Mouse (Mus musculus) gastrocnemius, postnatal 36 days (tissue): Measurements from ENCODE around the gene Kifc1. TPM values are rescaled to one million over a fixed set of nuclear protein-coding genes. Genes with fewer than 3 reads are reported as not detected.
"Not testable (repeated sequence)": the region's sequence is repeated elsewhere in the genome, so short reads cannot be mapped to it uniquely, and the experiment has no call there.

Experiments
- DNase-seq, 2 experiments: peaks; one replicate each; pipeline ENCODE4 v3.0.0; 2022
- intact Hi-C: fragments of 180-260 bp; cut with DNase I; formaldehyde crosslinking; loops from one replicate; pipeline ENCODE4 v1.15.1; 2025
- total RNA-seq, 2 experiments: library from RNA; stranded (reverse); gene quantifications; 2 replicates each; pipeline ENCODE4 v1.2.3; 2021

The Kifc1 gene
- total RNA-seq, 2 experiments from 2014 or later: 0.74 to 1.1 TPM

DNA sequence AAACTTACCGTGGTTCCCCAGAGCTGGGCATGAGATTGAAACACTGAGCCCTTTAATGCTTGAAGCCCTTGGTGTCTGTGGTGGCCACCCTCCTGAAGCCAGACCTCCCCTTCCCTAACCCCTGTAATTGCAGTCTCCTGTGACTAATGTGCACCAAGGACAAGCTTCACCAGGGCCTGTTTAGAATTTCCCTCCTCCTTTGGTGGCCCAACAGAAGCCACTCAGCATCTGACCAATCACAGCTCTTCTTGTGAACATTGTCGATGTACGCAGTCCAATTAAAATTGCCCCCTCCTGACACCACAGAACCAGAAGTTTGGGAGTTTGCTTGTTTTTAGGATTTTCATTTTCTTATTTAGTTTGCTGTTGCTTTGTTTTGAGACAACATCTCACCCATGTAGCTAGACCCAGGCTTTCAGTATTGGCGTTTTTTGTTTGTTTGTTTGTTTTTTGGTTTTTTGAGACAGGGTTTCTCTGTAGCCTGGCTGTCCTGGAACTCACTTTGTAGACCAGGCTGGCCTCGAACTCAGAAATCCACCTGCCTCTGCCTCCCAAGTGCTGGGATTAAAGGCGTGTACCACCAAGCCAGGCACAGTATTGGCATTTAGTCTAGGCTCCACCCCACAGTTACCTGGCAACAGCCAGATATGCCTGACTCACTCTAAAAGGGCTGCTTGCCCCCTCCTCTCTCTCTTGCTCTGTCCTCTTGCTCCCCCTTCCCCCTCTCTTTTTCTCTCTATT, 13.6 kb upstream of the Kifc1 start:
- intact Hi-C loops: not testable (repeated sequence)

DNA sequence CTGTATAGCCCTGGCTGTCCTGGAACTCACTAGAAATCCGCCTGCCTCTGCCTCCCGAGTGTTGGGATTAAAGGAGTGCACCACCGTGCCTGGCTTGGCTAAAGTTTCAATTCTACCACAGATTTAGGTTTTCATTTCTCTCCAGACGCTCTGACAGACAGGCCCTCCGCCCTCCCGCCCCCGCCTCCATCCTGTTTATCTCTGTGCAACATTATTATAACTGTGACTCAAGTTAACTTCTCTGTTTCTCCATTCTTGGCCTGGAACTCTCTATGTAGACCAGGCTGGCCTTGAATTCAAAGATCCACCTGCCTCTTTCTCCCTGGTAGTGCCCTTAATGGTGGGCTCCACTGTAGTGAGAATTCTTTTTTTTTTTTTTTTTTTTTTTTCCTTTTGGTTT, 12.0 kb upstream of the Kifc1 start:
- intact Hi-C loops: no loop called here
- no peak for DNase-seq

More for the DNA sequence above, 13.6 kb upstream of the Kifc1 start:
- DNase-seq: not testable (repeated sequence)

DNA sequence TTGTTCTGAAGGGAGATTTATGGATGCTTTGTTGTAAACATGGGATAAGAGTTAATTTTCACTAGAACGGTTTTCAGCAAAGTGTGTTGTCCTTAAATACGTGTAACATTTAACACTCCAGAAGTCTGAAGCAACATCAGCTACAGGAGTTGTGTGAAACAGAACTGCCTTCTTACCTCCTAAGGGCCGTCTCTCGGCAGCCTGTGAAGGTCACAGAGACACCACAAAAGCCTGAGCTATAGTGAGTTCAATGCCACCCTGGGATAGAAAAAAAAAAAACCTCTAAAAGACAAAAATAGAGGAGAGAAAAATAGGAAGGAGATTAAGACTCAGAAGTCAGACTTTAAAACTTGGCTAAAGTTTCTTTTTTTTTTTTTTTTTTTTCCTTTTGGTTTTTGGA, 11.6 kb upstream of the Kifc1 start:
- DNase-seq: no peak
- intact Hi-C loops: no loop called here

DNA sequence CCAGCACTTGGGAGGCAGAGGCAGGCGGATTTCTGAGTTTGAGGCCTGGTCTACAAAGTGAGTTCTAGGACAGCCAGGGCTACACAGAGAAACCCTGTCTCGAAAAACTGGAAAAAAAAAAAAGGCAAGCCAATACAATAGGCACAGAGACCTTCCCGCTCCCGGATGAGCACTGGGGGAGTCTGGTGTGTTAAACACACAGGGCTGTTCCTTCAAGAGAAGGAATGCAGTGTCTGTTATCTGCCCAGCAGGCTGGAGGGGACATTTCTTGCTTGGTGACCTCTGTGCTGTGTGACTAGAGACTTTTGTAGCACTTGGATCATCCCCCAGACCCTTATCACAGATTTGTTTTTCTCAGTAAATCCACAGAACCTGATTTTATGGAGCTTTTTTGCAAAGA, 11.2 kb upstream of the Kifc1 start:
- intact Hi-C loops: no loop called here
- DNase-seq: no peak

DNA sequence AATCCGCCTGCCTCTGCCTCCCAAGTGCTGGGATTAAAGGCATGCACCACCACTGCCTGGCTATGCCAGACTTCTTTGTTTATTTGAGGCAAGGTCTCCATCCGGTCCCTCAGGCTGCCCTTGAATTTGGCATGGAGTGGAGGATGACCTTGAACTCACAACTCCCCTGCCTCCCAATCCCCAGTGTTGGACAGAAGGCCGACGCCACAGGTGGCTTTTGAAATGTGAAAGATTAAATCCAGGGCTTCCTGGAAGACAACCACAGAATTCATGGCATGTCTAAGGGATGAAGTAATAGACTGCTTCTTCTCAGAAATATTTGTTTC, 10.5 kb upstream of the Kifc1 start:
- no peak for DNase-seq
- intact Hi-C loops: no loop called here

DNA sequence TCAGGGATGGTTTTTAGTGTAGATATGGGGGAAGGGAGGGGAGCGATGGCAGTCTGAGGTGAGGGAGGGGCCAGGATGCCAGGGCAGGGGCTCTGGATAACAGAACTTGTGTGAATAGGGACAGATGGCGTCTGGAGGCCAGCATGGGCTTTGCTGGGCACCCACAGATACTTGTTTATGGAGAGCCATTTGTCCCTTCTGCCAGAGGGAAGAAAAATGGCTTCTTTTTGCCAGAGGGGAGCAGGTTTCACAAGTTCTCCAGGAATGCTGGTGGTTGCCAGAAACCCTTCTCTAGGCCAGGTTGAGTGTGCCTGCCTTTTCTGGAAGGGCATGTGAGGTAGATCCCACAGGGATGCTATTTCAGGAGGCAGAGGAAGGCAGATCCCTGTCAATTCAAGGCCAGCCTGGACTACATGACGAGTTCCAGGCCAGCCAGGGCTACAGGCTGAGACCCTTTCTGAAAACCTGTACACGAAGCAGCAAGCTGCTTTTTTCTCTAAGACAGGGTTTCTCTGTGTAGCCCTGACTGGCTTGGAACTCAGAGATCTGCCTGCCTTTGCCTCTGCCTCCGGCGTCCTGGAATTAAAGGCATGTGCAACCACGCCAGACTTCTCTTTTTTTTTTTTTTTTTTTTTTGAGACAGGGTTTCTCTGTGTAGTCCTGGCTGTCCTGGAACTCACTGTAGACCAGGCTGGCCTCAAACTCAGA, 10.0 kb upstream of the Kifc1 start:
- intact Hi-C loops: no loop called here
- DNase-seq: no peak

DNA sequence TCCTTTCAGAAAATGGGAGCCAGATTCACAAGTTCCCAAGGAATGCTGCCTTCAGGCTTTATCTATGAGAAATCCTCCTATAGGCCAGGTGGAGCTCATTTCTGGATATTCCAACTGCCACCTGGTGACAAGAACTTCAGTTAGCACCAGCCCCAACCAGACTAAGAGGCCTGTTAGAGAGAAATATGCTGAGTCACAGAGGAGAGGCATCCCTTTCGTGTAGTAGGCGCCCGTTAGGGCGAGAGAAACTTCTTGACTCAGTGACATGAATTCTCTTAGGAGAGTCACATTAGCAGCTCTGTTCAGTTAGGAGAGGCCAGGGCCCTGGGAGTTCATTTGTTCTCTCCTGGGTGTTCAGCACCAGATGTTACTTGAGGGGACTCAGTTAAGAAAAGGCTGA, 9.2 kb upstream of the Kifc1 start:
- intact Hi-C loops: no loop called here

DNA sequence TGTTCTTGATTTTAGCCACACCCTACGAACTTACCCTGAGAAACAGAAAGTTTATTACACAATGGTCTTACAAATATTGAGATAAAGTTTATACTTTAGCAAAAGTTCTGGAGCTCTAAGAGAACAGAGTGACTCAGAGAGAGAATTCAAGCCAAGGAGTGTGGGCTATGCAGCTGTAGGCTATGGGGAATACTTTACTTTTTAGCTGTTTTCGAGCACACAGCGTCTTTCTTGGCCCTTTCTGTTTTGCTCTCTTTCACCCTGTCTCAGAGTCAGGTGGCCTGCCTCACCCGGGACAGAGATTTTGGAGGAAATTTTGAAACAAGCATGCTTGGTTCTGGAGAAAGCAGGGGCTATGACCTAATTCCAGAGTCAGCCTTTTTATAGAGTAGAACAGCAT, 7.7 kb upstream of the Kifc1 start:
- DNase-seq, intact Hi-C loops: not testable (repeated sequence)

More for the DNA sequence above, 9.2 kb upstream of the Kifc1 start:
- DNase-seq: no peak

DNA sequence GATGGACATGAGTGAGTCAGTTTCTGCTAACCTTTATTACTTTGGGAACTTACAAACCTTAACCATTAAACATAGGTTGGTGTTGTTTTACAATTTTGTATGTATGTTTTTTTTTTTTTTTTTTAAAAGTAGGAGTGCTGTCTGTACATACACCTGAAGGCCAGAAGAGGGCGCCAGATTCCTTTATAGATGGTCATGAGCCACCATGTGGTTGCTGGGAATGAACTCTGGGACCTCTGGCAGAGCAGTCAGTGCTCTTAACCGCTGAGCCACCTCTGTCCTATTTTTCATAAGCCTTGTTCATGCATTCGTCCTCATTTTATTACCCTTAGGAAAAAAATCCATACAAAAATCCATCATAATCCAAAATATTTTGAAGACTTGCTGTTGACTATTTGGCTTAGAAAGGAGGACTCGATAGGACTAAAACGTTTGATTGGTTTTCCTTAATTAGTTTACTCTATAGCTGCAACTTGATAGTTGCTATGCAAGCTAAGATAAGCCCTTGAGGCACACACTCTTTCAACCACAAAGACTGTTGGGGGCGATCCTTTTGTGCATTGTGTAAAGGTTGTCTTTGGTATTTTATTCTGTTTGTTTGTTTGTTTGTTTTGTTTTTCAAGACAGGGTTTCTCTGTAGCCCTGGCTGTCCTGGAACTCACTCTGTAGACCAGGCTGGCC, 6.8 kb upstream of the Kifc1 start:
- intact Hi-C loops: no loop called here
- DNase-seq: no peak

DNA sequence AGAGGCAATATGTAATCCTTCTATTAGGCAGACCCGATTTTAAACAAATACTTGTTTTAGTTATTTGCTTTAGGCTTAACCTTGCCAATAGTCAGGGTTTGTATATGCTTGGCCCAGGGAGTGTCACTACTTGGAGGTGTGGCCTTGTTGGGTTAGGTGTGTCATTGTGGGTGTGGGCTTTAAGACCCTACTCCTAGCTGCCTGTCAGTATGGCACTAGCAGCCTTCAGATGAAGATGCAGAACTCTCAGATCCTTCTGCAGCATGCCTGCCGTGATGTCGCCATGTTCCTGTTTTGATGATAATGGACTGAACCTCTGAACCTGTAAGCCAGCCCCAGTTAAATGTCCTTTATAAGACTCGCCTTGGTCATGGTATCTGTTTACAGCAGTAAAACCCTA, 2.5 kb upstream of the Kifc1 start:
- DNase-seq, intact Hi-C loops: not testable (repeated sequence)

DNA sequence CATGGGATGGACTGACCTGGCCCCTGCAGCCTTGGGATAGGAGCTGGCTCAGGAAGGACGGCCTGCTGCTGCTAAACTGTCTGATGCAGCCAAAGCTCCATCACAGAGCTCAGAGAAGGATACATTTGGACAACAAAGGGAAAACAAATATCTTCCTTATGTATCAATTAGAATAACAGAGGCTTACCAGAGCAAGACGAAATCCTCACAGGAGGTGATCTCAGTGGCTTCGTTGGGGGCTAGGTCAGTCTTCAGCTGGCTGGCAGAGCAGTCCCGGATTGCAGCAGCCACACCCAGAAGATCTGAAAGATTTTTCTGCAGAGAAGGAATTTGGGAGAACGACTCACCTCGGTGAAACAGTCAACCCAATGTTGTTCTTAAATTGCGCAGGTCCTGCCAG, 2.0 kb upstream of the Kifc1 start:
- intact Hi-C loops: no loop called here

DNA sequence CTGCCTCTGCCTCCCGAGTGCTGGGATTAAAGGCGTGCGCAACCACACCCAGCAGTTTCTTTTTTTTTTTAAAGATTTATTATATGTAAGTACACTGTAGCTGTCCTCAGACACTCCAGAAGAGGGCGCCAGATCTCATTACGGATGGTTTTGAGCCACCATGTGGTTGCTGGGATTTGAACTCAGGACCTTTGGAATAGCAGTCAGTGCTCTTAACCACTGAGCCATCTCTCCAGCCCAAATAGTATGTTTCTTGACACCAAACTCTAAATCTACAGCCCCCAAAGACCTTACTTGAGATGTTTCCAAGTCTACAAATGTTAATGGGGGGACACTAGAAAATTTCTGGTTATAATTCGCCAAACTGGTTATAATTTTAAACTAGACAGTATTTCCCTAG, 1.4 kb upstream of the Kifc1 start:
- intact Hi-C loops, DNase-seq: not testable (repeated sequence)

More for the DNA sequence above, 2.0 kb upstream of the Kifc1 start:
- DNase-seq: no peak

DNA sequence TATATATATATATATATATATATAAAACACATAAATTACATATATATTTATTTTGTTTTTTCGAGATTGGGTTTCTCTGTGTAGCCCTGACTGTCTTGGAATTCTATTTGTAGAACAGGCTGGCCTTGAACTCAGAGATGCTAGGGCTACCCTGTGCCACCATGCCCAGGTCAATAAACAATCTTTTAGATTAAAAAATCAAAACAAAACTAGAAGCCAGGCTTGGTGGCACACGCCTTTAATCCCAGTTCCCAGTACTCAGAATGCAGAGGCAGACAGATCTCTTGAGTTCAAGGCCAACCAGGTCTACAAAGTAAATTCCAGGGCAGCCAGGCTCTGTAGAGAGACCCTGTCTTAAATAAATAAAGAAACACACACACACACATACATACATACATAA, 896 bp upstream of the Kifc1 start:
- no peak for DNase-seq
- intact Hi-C loops: no loop called here

DNA sequence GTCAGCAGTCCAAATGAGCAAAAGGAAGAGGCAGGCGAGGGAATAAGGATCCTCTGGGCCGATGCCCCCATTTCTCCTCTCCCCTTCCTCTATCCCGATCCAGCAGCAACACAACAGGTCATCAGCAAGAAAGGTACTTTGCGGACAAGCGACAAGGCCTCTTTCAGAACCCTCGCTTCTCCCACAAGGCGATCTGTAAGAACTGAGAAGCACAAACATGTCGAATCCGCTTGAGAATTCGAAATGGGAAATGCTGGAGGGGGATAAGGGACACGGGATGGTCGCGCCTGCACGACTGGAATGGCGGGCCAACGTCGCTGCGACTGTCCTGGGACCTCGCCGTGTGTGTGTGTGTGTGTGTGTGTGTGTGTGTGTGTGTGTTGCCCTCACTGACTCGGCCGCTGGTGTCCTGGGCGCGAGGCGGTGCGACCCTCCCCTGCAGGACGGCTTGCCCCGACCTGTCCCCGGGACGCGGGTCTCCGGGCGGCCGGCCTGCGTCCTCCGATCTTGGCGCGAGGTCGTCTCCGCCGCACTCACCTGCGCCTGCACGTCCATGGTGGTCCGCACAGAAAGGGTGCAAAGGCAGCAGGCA, 424 bp downstream of the Kifc1 start:
- intact Hi-C loops, DNase-seq: not testable (repeated sequence)

DNA sequence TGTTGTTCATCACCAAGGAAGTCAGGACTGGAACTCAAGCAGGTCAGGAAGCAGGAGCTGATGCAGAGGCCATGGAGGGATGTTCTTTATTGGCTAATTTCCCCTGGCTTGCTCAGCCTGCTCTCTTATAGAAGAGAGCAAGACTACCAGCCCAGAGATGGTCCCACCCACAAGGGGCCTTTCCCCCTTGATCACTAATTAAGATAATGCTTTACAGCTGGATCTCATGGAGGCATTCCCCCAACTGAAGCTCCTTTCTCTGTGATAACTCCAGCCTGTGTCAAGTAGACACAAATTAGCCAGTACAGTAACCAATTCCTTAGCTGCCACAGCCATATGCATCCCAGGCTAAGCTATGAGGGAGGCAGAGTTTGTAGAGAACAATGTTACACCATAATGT, 2.2 kb downstream of the Kifc1 start:
- DNase-seq, intact Hi-C loops: not testable (repeated sequence)

DNA sequence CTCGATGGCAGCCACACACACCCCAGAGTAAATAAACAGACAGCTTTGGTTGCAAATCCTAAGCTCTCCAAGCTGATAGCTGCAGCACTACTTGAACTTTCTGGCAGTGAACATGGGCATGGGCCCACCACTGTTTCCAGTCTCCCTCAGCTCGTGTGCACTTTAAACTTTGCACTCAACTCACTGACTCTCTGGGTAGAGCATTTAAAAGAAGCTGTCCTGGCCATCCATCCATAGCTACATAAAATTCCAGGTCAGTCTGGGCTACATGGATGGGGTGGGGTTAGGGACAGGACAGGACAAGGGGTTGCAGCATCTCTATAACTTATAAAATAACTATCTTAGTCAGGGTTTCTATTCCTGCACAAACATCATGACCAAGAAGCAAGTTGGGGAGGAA, 2.7 kb downstream of the Kifc1 start:
- intact Hi-C loops: not testable (repeated sequence)

DNA sequence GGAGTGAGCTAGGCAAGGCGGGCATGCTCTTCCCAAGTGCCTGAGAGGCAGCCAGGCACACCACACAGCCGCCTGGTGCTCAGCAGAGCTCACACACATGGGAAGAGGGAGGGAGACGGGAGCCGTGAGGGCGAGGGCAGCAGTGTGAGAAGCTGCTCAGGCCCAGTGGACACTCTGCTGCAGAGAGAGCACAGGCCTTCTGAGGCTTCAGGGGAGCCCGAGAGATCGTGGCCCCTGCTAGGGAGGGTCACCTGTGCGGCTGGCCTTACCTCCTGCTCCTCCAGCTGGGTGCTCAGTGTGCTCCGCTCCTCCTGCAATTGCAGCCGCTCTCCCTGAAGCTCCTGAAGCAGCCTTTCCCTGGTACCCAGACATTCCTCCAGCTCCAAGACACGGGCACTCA, 6.1 kb downstream of the Kifc1 start:
- DNase-seq, intact Hi-C loops: not testable (repeated sequence)

More for the DNA sequence above, 2.7 kb downstream of the Kifc1 start:
- DNase-seq: not testable (repeated sequence)

DNA sequence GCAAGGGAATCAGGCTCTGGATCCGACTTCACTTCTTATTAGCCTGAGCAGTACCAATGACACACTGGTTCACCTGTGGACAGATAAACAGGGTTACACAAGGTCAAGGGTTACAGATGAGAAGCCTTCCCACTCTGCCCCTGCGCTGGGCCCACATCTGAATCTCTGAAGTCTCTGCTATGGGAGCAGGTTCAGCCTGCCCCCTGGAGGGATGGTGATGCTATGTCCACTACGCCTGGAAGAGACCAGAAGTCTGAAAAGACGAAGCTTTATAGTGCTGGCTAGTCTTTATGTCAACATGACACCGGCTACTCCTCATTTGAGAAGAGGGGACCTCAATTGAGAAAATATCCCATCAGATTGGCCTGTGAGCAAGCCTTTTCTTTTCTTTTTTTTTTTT, 14.7 kb downstream of the Kifc1 start:
- DNase-seq, intact Hi-C loops: not testable (repeated sequence)

DNA sequence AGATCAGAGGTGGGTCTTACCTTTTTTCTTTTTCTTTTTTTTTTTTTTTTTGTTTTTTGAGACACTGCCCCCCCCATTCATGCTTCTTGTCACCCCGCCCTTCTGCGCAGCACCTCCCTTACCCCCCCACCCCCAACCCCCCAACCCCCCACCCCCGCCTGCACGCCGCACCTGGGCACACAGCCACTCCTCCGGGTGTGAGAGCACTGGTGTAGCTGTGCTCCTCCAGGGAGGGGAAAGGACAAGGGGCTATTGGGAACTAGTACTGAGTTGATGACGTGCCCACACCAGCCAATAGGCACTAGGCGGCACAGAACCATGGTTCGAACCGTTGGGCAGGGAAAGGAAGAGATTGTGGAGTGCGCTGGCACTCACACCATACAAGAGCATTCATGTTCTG, 16.1 kb downstream of the Kifc1 start:
- intact Hi-C loops: no loop called here

DNA sequence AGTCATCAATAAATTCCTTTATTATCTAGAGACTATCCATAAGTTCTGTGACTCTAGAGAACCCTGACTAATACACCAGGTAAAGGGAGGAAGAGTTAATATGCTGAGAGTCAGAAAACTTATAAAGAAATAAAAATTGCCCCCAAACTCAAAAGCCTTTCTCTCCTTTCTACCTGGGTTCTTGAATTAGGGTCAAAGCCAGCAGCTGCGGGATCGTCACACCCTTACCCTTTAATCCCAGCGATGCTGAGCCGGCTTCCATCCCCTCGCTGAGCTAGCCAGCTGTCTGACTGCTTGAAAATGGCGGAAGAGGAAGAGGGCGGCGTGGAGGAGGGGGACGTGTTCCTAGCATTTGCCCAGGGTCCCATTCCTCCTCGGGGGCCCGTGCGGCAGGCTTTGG, 16.9 kb downstream of the Kifc1 start, which contains the start of gene Gm7029:
Gene Gm7029 (plus strand): TSS at position 301 of the 400 bp plus-strand sequence.
- intact Hi-C loops, DNase-seq: not testable (repeated sequence)

More for the DNA sequence above, 16.1 kb downstream of the Kifc1 start:
- no peak for DNase-seq
